ENCODE assay signal across 1 mouse cellular context in the genomic region with DNA sequence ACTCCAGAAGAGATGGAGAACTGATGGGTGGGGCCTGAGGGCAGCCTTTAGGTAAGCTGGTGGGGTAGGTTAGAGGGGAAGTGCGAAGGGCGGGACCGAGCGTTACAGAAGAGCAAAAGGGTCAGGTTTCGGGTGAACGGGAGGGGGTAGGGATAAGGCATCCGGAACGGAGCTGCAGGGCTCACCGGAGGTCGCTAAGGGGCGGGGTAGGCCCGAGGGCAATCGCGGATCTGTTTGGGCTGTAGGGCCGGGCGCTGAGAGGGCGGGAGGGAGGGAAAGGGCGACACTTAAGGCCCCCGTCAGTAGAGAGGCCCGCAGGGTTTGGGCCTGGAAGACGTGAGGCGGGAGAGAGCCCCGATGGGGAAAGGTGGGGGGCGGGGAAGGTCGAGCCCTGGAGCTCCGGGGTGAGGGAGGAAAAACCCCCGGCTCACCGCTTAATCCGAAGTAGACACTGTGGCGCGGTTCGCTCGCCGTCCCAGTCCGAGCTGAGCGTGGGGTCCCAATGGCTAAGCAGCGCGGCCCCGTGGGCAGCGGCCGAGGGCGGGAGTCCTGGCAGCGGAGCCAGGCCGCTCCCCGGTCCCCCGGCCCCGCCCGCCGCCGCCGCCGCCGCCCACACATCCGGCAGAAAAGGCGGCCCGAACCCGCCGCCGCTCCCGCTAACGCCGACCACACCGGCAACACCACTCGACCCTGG.
A peak's percentile ranks its signal among the peaks of the same experiment; 100 is the strongest.
TF ChIP-seq lines count a peak whose summit lies in the region.

No protein-coding gene starts in this region.

TF ChIP-seq in CH12.LX, 34 proteins besides CTCF, POLR2A, EP300 and RAD21:
- TF ChIP-seq NELFE (IDR thresholded peaks at IDR 0.05; ENCODE audit: low read depth, low read length) (peak; percentile 54; the same call in 1 of the 2 replicates), MAZ (IDR thresholded peaks at IDR 0.05; ENCODE audit: low read depth, low read length) (peak; percentile 50; the same call in 1 of the 2 replicates), MEF2A (IDR thresholded peaks at IDR 0.05; ENCODE audit: borderline replicate concordance, low read depth, low read length) (peak; percentile 57), IRF4 (IDR thresholded peaks at IDR 0.05; ENCODE audit: low read depth, low read length) (peak; percentile 52), CHD2 (IDR thresholded peaks at IDR 0.05; ENCODE audit: low read length) (peak; percentile 58), MYC (IDR thresholded peaks at IDR 0.05; ENCODE audit: low read depth, low read length) (no peak), RCOR1 (conservative IDR thresholded peaks at IDR 0.05; ENCODE audit: low read depth, low read length) (no peak), SIN3A (IDR thresholded peaks at IDR 0.05; ENCODE audit: low read length) (peak; percentile 83), ETS1 (conservative IDR thresholded peaks at IDR 0.05; ENCODE audit: low read depth, low read length) (0 out of 2 replicates have a peak, but pooled peaks have one; percentile 9), TBP (conservative IDR thresholded peaks at IDR 0.05; ENCODE audit: low read depth, low read length) (no peak), NRF1 (IDR thresholded peaks at IDR 0.05; ENCODE audit: low read depth, low read length) (no peak), ZKSCAN1 (IDR thresholded peaks at IDR 0.05; ENCODE audit: borderline replicate concordance, low read depth, low read length) (no peak), SMC3 (IDR thresholded peaks at IDR 0.05; ENCODE audit: low read depth, low read length) (no peak), CHD1 (IDR thresholded peaks at IDR 0.05; ENCODE audit: low read depth, low read length) (no peak), MXI1 (IDR thresholded peaks at IDR 0.05; ENCODE audit: low read depth, low read length) (peak; percentile 66), ZNF384 (IDR thresholded peaks at IDR 0.05; ENCODE audit: low read depth, low read length) (no peak), TCF12 (IDR thresholded peaks at IDR 0.05; ENCODE audit: low read depth, low read length) (peak; percentile 44)
